In genomic region chr8:26892380-26892779, GRCm38 (mm10) we compare ENCODE assay signal across 17 mouse cellular contexts.
DNase-seq lines count a peak whose midpoint lies in the region; ATAC-seq and TF ChIP-seq lines count a peak whose summit lies in the region.
"Had no signal": no experiment of that assay in that cellular context is flagged by ENCODE, and none has a peak within 500 bp of the region (broad histone marks: within the 10 kb centered on the region; RNA-seq: fewer than 3 reads in every experiment).

No protein-coding gene starts in this region.

- H3K27ac ChIP-seq in heart, embryonic 10.5 days, result peak overlapping the region; percentile 82
- H3K27ac ChIP-seq in heart, postnatal 0 days (ENCODE audit: low read depth), result peak overlapping the region; percentile 63
- H3K27ac ChIP-seq: hindbrain, embryonic 12.5 days; left cerebral cortex, adult 2 months; neural tube, embryonic 13.5 days had no signal

- H3K27me3 ChIP-seq in heart, embryonic 10.5 days (ENCODE audit: insufficient read depth, poor library complexity, severe bottlenecking), result no peaks in the 10 kb centered on the region
- no peaks in the 10 kb centered on the region for H3K27me3 ChIP-seq in heart, postnatal 0 days (ENCODE audit: control insufficient read depth, insufficient read depth, low read length)

- no peak for TF ChIP-seq EP300 in heart, postnatal 0 days (IDR thresholded peaks at IDR 0.05; ENCODE audit: low read depth)

- H3K36me3 ChIP-seq in heart, embryonic 10.5 days, result no peaks in the 10 kb centered on the region
- no peaks in the 10 kb centered on the region for H3K36me3 ChIP-seq in heart, postnatal 0 days (replicated peaks; ENCODE audit: control insufficient read depth, insufficient read depth, low read length)
- H3K36me3 ChIP-seq: hindbrain, embryonic 12.5 days; neural tube, embryonic 13.5 days had no signal

- WGBS in heart, embryonic 10.5 days, result 71% methylated on average over 7 of the region's 7 CpGs
- WGBS in heart, postnatal 0 days, result 78% methylated on average over 7 of the region's 7 CpGs

- no peak overlapping the region for H3K9ac ChIP-seq in heart, postnatal 0 days (replicated peaks; ENCODE audit: low read depth, low read length)
- H3K9ac ChIP-seq: hindbrain, embryonic 12.5 days; neural tube, embryonic 13.5 days had no signal

- intact Hi-C loops in heart, postnatal 10 days (cut with DNase I), result no loop called here

- ATAC-seq in heart, postnatal 0 days (ENCODE audit: insufficient read depth, low read depth), result no peak
- no peak for ATAC-seq in granulocyte monocyte progenitor cell, adult 5-6 weeks (replicated peaks; ENCODE audit: poor library complexity, severe bottlenecking)
- ATAC-seq: inflammation-experienced regulatory T-cells, adult 6 months had no signal

- TF ChIP-seq CTCF in heart, postnatal 0 days (IDR thresholded peaks at IDR 0.05; ENCODE audit: low read depth), result no peak

- no peaks in the 10 kb centered on the region for H3K9me3 ChIP-seq in heart, embryonic 10.5 days
- no peaks in the 10 kb centered on the region for H3K9me3 ChIP-seq in heart, postnatal 0 days (replicated peaks; ENCODE audit: control insufficient read depth, low read length)
- H3K9me3 ChIP-seq: hindbrain, embryonic 12.5 days; neural tube, embryonic 13.5 days had no signal

- no peak overlapping the region for H3K4me3 ChIP-seq in heart, embryonic 10.5 days
- no peak overlapping the region for H3K4me3 ChIP-seq in heart, postnatal 0 days (ENCODE audit: low read depth, low read length)
- H3K4me3 ChIP-seq: hindbrain, embryonic 12.5 days; left cerebral cortex, adult 2 months; neural tube, embryonic 13.5 days had no signal

- H3K4me1 ChIP-seq in heart, embryonic 10.5 days, result peaks cover 59% of the 10 kb centered on the region
- peaks cover 8% of the 10 kb centered on the region for H3K4me1 ChIP-seq in heart, postnatal 0 days (ENCODE audit: control insufficient read depth, insufficient read depth)

- H3K4me2 ChIP-seq in heart, postnatal 0 days (ENCODE audit: low read depth, low read length), result no peak overlapping the region
- H3K4me2 ChIP-seq: hindbrain, embryonic 12.5 days; neural tube, embryonic 13.5 days had no signal

- DNase-seq in heart, embryonic 10.5 days (ENCODE audit: low spot score), result no peak
- DNase-seq in heart, adult 9 months (ENCODE audit: low spot score in 2 of 2), result no peak
- DNase-seq in heart, postnatal 0 days (ENCODE audit: low spot score), result no peak
- DNase-seq in heart, postnatal 10 days, result no peak
- peak; percentile 32 for DNase-seq in cerebellum, adult 11 months
- DNase-seq in cerebellum, adult 8-10 months, result peak; percentile 27
- DNase-seq in layer of hippocampus, adult 9-10 months (ENCODE audit: low spot score), result no peak
- DNase-seq: embryo, embryonic 11 days; kidney, adult 9 months; liver; spleen, adult 18-20 months; thymus, postnatal 36 days had no signal

Comparison
In these comparisons a context has a peak if more than half of its experiments do, and no peak if none do; other contexts are left out.
1. DNase-seq: peak in cerebellum, adult 11 months (single experiment) and cerebellum, adult 8-10 months (single experiment); none in heart, embryonic 10.5 days (single experiment), heart, adult 9 months (0 of 2), heart, postnatal 0 days (single experiment), heart, postnatal 10 days (0 of 2) and layer of hippocampus, adult 9-10 months (single experiment).